Mouse (Mus musculus) neural tube, embryonic 14.5 days (tissue): Measurements from ENCODE around the gene Cox4i2. TPM values are rescaled to one million over a fixed set of nuclear protein-coding genes. Genes with fewer than 3 reads are reported as not detected.

Source experiments
- ATAC-seq: fragments of 200-750 bp; cut with Nextera tagmentation; 2 replicates; pipeline ENCODE4 v1.8.0; 2017; ENCODE audit warnings: low read depth, mild to moderate bottlenecking, moderate TSS enrichment, moderate library complexity
- H3K27ac ChIP-seq: fragments of 300-500 bp; sonication (generic); 2 replicates; pipeline ENCODE4 v1.5.1; 2014; ENCODE audit warnings: low read depth, mild to moderate bottlenecking, control low read depth, low read length, moderate library complexity, mixed read lengths
- H3K27me3 ChIP-seq: fragments of 300-500 bp; sonication (generic); 2 replicates; pipeline ENCODE4 v1.6.1; 2014; ENCODE audit warnings: low read length; ENCODE audit not compliant: control insufficient read depth, insufficient read depth
- H3K36me3 ChIP-seq: fragments of 300-500 bp; sonication (generic); 2 replicates; pipeline ENCODE4 v1.6.1; 2014; ENCODE audit warnings: low read length, mixed read lengths; ENCODE audit not compliant: control insufficient read depth, insufficient read depth
- H3K4me1 ChIP-seq: fragments of 300-500 bp; sonication (generic); 2 replicates; pipeline ENCODE4 v1.6.1; 2014; ENCODE audit warnings: low read length; ENCODE audit not compliant: control insufficient read depth, insufficient read depth
- H3K4me2 ChIP-seq: fragments of 300-500 bp; sonication (generic); 2 replicates; pipeline ENCODE4 v1.6.1; 2014; ENCODE audit warnings: mild to moderate bottlenecking, low read depth, low read length, control low read depth
- H3K4me3 ChIP-seq: fragments of 300-500 bp; sonication (generic); 2 replicates; pipeline ENCODE4 v1.5.1; 2014; ENCODE audit warnings: low read depth, low read length, control low read depth, mixed read lengths
- H3K9ac ChIP-seq: fragments of 300-500 bp; sonication (generic); replicated peaks from 2 replicates; pipeline ENCODE4 v1.6.1; 2014; ENCODE audit warnings: low read depth, mild to moderate bottlenecking, control low read depth, low read length, mixed read lengths
- H3K9me3 ChIP-seq: fragments of 300-500 bp; sonication (generic); 2 replicates; pipeline ENCODE4 v1.6.1; 2016; ENCODE audit warnings: low read length; ENCODE audit not compliant: control insufficient read depth
- WGBS: fragments of 180-500 bp; shearing (Covaris S2); extraction: QIAGEN DNeasy Blood & Tissue Kit; methylation state at CpG from one replicate; pipeline ENCODE4 v1.1.7; 2014; 5-methylcytosine and 5-hydroxymethylcytosine counted together
- microRNA-seq: library from miRNA; unstranded; fragments of <30 nt; microRNA quantifications from one replicate; pipeline ENCODE4, GENCODE M21; 2016
- polyA plus RNA-seq: library from polyadenylated mRNA; unstranded; fragments of >200 nt; fragmentation: Nextera tagmentation; extraction: Ambion mirVana; gene quantifications from 2 replicates; pipeline ENCODE4 v1.2.1, GENCODE M21; 2014

Gene Cox4i2
- polyA plus RNA-seq, 1 experiment from 2014 or later = 4.5 TPM

DNA sequence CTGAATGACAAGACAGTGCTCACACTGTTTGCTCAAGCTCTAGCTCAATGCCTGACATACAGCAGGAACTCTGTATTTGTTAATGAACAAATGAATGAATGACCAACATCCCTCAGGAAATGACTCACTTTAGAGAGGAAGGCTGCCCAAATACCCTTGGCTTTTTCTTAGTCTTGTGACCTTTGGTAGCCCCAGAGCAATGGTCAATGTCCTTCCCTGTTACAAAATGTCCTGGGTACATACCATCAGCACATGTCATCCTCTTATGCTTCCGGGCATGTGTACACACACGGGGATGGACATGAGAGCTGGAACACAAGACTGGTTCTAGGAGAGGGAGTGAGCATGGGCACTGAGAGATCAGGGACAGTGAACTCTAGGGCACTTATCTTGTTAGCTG is 52.1 kb downstream of the Cox4i2 start:
- Histone ChIP-seq H3K27me3 (no peaks in the 10 kb centered on the region), H3K4me3 (no peak overlapping the region), H3K9ac (no peak overlapping the region), H3K27ac (no peak overlapping the region), H3K36me3 (no peaks in the 10 kb centered on the region), H3K4me2 (no peak overlapping the region), H3K4me1 (peaks cover 7% of the 10 kb centered on the region; the same call in 1 of the 2 replicates), H3K9me3 (no peaks in the 10 kb centered on the region)
- WGBS = 81% methylated on average over 2 of the region's 2 CpGs
- ATAC-seq = no peak

DNA sequence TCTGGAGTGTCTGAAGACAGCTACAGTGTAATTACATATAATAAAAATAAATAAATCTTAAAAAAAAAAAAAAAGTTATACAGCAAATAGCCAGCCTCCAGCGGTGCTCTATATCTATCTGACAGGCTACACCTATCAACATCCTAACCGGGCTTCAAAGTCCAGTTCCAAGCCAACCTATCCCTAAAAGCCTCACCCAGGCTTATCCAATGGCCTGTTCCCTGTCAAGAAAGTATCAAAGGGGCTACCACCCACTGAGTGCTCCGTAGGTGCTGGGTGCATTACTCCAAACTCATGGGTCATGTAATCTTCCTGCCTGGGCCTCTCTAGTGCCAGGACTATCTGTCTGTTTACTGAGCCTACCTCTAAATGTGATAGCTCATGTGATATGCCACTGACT is 54.2 kb downstream of the Cox4i2 start:
- Histone ChIP-seq H3K4me1 (peaks cover 7% of the 10 kb centered on the region; the same call in 1 of the 2 replicates), H3K27me3 (no peaks in the 10 kb centered on the region), H3K36me3 (no peaks in the 10 kb centered on the region), H3K9me3 (no peaks in the 10 kb centered on the region), H3K9ac (no peak overlapping the region), H3K4me2 (no peak overlapping the region), H3K4me3 (no peak overlapping the region), H3K27ac (no peak overlapping the region)
- WGBS = 92% methylated on average over 3 of the region's 3 CpGs
- no peak for ATAC-seq

- no peaks in the 10 kb centered on the region for H3K27me3 ChIP-seq
- H3K4me1 ChIP-seq = no peaks in the 10 kb centered on the region; the same call in 1 of the 2 replicates
- H3K27ac ChIP-seq = 0 out of 2 replicates have a peak overlapping the region, but pooled peaks have one; percentile 24
- H3K4me3 ChIP-seq = no peak overlapping the region
- H3K9me3 ChIP-seq = no peaks in the 10 kb centered on the region
- H3K4me2 ChIP-seq = no peak overlapping the region
- no peaks in the 10 kb centered on the region for H3K36me3 ChIP-seq
- no peak for ATAC-seq
- H3K9ac ChIP-seq = no peak overlapping the region
- 87% methylated on average over 5 of the region's 5 CpGs for WGBS
Observed at GRCm38 (mm10) chr2:152810158-152810941, 56.4 kb downstream of the Cox4i2 start.

- ATAC-seq = peak; percentile 41; the same call in 1 of the 2 replicates
- Histone ChIP-seq H3K9ac (no peak overlapping the region), H3K4me2 (no peak overlapping the region), H3K4me1 (no peaks in the 10 kb centered on the region; the same call in none of the 2 replicates), H3K4me3 (no peak overlapping the region), H3K27ac (no peak overlapping the region), H3K27me3 (no peaks in the 10 kb centered on the region), H3K36me3 (no peaks in the 10 kb centered on the region), H3K9me3 (no peaks in the 10 kb centered on the region)
- WGBS = 32% methylated on average over 3 of the region's 3 CpGs
Observed at GRCm38 (mm10) chr2:152811336-152812165, 57.6 kb downstream of the Cox4i2 start.

DNA sequence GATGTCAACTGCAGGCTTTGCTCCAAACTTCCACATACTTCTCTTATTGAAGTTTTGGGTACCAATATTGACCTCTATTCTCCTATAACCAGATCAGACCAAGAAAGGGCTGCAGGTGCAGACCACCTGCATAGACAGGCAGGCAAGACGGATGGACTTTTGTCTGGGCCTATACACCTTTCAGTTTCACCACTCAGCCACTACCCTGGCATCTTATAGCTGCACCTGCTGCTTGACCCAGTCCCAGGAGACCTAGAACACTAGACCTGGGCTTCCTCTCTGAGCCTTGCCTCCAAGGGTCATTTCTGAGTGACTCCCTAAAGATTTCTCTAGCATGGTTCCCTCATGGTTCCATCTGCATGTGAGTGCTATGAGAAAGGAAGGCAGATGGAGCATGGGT is 59.3 kb downstream of the Cox4i2 start:
- Histone ChIP-seq H3K4me1 (peaks cover 9% of the 10 kb centered on the region), H3K27ac (no peak overlapping the region), H3K4me2 (no peak overlapping the region), H3K27me3 (no peaks in the 10 kb centered on the region), H3K4me3 (no peak overlapping the region), H3K36me3 (no peaks in the 10 kb centered on the region), H3K9me3 (no peaks in the 10 kb centered on the region), H3K9ac (no peak overlapping the region)
- WGBS = 96% methylated on average over 1 of the region's 1 CpGs
- no peak for ATAC-seq

DNA sequence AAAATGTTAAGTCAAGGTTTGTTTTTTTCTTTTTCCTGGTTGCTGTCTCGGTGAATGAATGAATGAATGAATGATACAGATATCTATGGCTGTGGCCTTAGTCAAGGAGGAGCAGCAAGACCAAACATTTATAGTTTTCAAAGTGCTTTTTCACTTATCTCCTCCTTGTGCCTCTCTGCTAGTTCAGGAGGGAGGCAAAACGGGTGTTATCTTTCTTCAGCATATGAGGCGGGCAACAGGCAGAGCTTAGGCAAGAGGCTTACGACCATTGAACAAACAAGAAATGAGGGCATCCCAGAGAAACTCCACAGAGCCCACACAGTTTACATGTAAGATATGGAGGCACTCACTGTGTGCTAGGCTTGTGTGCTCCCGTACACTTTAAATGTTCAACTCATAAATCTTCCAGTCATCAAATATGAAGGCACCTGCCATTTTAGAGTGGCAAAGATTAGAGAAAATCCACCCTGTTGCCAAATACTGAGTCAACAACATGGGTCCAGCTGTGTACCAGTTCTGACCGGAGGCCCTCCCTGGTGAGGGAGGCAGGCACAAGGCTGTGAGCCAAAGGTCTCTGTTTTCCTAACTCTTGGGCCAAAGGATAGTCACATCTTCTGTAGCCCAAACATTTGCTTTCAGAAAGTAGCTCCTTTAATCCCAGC is 60.4 kb downstream of the Cox4i2 start:
- Histone ChIP-seq H3K4me3 (no peak overlapping the region), H3K27ac (no peak overlapping the region), H3K4me1 (peaks cover 15% of the 10 kb centered on the region), H3K27me3 (no peaks in the 10 kb centered on the region), H3K9me3 (no peaks in the 10 kb centered on the region), H3K4me2 (no peak overlapping the region), H3K9ac (no peak overlapping the region), H3K36me3 (no peaks in the 10 kb centered on the region)
- WGBS = 88% methylated on average over 6 of the region's 6 CpGs
- ATAC-seq = no peak

Small RNA genes lying within 50 kb of the gene (microRNA-seq; reads per million reads assigned to microRNA genes)
- gene Gm23802 = not detected

Other genes starting within 250 kb of the Cox4i2 start
- gene Defb26, start 242.5 kb upstream of the Cox4i2 start, polyA plus RNA-seq = not detected in 2 replicates
- gene Defb28, start 235.9 kb upstream of the Cox4i2 start, polyA plus RNA-seq = not detected in 2 replicates
- not detected in 2 replicates for gene Defb29, start 214.1 kb upstream of the Cox4i2 start, polyA plus RNA-seq
- not detected in 2 replicates for gene Gm17416, start 184.8 kb upstream of the Cox4i2 start, polyA plus RNA-seq
- not detected in 2 replicates for gene Defb21, start 181.4 kb upstream of the Cox4i2 start, polyA plus RNA-seq
- gene Defb19, start 173.9 kb upstream of the Cox4i2 start, polyA plus RNA-seq = not detected in 2 replicates
- not detected in 2 replicates for gene Defb45, start 154.8 kb upstream of the Cox4i2 start, polyA plus RNA-seq
- not detected in 2 replicates for gene Defb36, start 149.8 kb upstream of the Cox4i2 start, polyA plus RNA-seq
- not detected in 2 replicates for gene Defb25, start 131.1 kb upstream of the Cox4i2 start, polyA plus RNA-seq
- gene Rem1, start 127.2 kb upstream of the Cox4i2 start, polyA plus RNA-seq = 0.33 TPM in 1 of 2 replicates, not detected in the other
- gene H13, start 84.7 kb upstream of the Cox4i2 start, polyA plus RNA-seq = 156 and 160 TPM in 2 replicates
- gene Mcts2, start 67.1 kb upstream of the Cox4i2 start, polyA plus RNA-seq = 40.2 and 43.8 TPM in 2 replicates
- 49.9 and 50.4 TPM in 2 replicates for gene Id1, start 17.9 kb upstream of the Cox4i2 start, polyA plus RNA-seq
- 142 and 159 TPM in 2 replicates for gene Bcl2l1, start 77.6 kb downstream of the Cox4i2 start, polyA plus RNA-seq
- gene Tpx2, start 93.8 kb downstream of the Cox4i2 start, polyA plus RNA-seq = 7.5 and 12.6 TPM in 2 replicates
- gene Mylk2, start 157.2 kb downstream of the Cox4i2 start, polyA plus RNA-seq = not detected in 2 replicates
- gene Foxs1, start 179.0 kb downstream of the Cox4i2 start, polyA plus RNA-seq = 2.9 and 3.4 TPM in 2 replicates
- 9.2 and 12.6 TPM in 2 replicates for gene Dusp15, start 197.5 kb downstream of the Cox4i2 start, polyA plus RNA-seq
- 6.4 and 8.2 TPM in 2 replicates for gene Ttll9, start 208.3 kb downstream of the Cox4i2 start, polyA plus RNA-seq